Mouse (Mus musculus) thymus, postnatal 0 days (tissue): ENCODE measurements around the gene Zscan25. TPM values are rescaled to one million over a fixed set of nuclear protein-coding genes. Genes with fewer than 3 reads are reported as not detected.
"Not testable (repeated sequence)": the region's sequence is repeated elsewhere in the genome, so short reads cannot be mapped to it uniquely, and the experiment has no call there.

Experiments
- DNase-seq: peaks from one replicate; pipeline ENCODE4 v3.0.0-alpha.2; 2015; ENCODE audit warnings: low spot score
- polyA plus RNA-seq: library from polyadenylated mRNA; unstranded; fragments of >200 nt; fragmentation: Nextera tagmentation; extraction: Ambion mirVana; gene quantifications from 2 replicates; pipeline ENCODE4 v1.2.1, GENCODE M21; 2015

The Zscan25 gene
- polyA plus RNA-seq: 0.56 and 0.63 TPM in 2 replicates

- DNase-seq: peak; percentile 88
Measured at GRCm38 (mm10) chr5:145280371-145281143, at the start of gene Zscan25. TSS of gene Zscan25 (plus strand) at chr5:145280500.

DNA sequence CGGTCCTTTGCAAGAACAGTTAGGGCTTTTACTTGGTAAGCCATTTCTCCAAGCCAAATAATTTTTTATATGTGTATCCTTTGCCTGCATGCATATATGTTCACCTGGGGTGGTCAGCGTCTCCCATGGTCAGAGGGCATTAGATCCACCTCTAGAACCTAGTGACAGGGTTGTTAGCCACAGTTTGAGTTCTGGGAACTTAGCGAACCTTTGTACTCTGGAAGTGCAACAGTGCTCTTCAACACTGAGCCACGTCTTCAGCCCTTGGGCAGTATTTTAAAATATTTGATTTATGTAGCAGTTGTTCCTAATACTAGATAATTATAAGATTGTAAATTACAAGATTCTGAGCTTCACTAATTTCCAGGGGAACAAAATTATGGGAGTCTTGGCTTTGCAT is 49.7 kb upstream of the Zscan25 start:
- no peak for DNase-seq

- DNase-seq: peak; percentile 97
Measured at GRCm38 (mm10) chr5:145231367-145231871, 48.9 kb upstream of the Zscan25 start, which contains the start of gene Zfp655. TSS of gene Zfp655 (plus strand) at chr5:145231715.

DNA sequence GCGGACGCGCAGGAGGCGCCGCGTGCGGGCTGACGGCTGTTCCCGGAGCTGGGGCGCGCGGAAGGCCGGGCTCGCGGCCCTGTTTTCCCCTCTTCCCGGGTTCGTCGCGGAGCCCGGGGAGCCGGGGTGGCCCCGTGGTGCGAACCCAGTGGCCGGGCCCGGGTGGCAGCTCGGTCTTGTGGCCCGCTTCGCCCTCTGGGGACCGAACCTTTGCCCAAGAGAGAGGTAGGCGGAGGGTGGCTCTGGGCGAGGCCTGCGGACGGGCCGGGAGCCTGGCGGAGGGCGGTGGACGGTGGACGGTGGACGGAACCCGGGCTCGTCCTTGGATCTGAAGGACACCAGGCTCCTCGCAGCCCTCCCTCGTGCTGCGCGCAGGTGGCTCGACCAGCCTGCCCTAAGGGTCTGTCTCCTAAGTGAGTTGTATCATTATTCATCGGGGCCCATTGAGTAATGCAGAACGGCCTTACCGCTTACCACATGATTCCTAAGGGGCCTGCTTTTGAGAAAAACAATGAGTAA is 48.3 kb upstream of the Zscan25 start:
- DNase-seq: no peak

DNA sequence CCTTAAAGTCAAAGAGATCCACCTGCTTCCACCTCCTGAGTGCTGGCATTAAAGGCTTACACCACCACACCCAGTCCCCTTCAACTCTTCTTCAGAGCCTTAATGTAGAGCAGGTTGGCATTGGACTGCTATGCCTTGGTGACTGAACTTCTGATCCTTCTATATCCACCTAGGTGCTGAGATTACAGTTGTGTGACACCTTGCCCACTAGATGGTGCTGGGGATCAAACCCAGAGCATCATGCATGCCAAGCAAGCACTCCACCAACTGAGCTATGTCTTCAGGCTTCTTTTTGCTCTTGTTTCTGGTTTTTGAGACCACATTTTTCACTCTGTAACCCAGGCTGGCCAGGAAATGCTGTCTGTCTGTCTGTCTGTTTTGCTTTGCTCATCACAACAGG is 45.7 kb upstream of the Zscan25 start:
- peak; percentile 55 for DNase-seq

GRCm38 (mm10) chr5:145249520-145249919 is 30.8 kb upstream of the Zscan25 start:
- DNase-seq: no peak

GRCm38 (mm10) chr5:145273568-145273967 is 6.7 kb upstream of the Zscan25 start:
- DNase-seq: not testable (repeated sequence)

DNA sequence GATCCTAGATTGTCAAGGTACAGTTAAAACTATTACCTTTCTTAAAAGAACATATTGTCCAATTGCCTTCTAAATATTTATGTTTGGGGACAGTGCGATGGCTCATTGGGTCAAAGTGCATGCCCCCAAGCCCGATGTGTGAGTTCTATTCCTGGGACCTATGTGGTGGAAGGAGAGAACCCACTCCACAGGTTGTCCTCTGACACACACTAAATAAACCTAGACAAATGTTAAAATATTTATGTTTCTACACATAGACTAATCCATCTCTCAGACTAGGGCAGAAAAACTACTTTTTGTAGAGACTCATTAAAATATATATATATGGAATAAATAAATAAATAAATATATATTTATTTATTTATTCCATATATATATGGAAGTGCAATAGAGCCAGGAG is 352 bp upstream of the Zscan25 start:
- no peak for DNase-seq

- DNase-seq: no peak
Measured at GRCm38 (mm10) chr5:145288382-145288781, 8.1 kb downstream of the Zscan25 start.

- DNase-seq: no peak
Measured at GRCm38 (mm10) chr5:145290697-145291096, 10.4 kb downstream of the Zscan25 start.

DNA sequence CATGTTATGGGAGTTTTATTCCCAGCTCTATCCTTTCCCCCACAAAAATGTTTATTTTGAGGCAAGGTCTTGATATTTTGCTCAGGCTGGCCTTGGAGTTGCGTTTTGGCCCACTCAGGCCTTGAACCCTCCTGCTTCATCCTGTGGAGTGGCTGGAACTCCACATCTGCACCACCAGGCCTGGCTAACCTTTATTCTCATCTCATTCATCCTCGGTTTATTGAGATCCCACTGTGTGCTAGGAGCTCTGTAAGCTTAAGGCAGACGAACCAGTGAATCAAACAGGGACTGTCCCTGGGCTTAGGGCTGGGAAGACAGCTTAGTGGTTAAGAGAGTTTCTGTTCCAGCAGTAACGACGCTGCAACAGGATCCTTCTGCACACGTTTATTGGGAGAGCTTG is 12.1 kb downstream of the Zscan25 start:
- DNase-seq: no peak

DNA sequence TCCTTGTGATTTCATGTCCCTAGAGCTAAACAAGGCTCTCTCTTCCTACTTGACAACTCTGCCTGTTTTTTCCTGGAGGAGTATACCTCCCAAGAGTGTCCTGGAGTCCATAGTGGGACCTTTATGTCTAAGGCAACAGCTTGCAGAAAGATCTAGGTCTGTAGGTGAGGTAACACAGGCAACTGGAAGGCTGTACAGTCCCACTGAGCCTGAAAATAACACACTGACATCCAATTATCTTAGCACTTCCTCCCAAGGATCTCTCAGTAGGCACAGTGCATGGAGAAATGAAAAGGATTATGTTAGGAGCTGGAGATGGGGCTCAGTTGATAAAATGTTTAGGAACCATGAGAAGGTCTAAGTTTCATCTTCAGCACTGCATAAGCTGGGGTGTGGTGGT is 20.2 kb downstream of the Zscan25 start:
- no peak for DNase-seq

- DNase-seq: not testable (repeated sequence)
Measured at GRCm38 (mm10) chr5:145301796-145302195, 21.5 kb downstream of the Zscan25 start.

DNA sequence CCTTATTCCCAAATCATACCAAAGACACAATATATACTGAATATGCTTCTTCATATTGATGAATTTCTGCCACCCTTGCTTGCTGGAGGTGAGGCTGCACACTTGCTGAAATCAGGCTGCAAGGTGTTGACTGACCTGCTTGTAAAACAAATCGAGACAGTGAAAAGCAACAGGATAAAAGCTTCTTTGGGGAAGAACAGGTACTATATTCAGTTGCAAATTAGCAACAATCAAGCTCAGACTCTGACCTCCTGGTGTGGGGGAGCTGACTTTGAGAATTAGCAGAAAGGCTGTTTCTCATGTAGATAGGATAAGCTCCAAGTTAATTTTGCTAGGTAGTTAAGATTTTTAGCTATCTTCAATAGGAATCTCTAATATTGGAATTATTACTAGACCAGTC is 22.1 kb downstream of the Zscan25 start:
- DNase-seq: no peak

DNA sequence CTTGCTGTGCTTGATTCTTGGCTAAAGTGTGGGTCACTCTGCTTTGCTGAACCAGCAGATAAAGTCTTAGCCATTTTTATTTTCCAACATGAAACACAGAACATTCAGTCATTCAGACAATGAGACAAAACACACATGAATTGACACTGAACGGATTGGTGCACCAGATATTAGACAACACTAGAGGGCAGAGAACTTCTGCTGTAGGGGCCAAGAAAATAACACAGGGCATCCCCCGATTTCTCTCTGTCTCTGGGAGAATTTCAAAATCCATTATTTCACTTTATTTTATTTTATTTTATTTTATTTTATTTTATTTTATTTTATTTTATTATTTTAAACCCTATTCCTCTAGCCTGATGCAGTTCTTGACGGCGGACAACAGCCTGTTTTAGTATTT is 26.7 kb downstream of the Zscan25 start:
- DNase-seq: not testable (repeated sequence)

GRCm38 (mm10) chr5:145307811-145308210 is 27.5 kb downstream of the Zscan25 start:
- DNase-seq: not testable (repeated sequence)

DNA sequence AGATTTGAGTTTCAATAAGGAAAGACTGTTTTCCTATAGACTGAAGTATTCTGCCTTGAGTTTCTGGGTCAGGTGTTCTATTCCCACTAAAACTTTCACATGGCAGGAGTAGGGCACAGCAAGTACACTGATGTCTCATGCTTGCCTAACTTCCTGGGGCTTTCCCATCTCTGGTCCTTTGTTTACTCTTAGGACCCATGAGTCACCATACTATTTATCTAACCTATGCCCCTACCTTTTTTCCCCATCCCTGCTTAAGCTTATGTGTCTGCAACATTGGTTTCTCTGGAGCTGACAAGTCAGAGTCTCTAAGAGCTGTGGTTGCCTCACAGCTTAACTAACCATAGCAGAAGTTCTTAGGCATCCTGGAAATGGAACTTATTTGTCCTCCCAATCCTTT is 33.5 kb downstream of the Zscan25 start:
- no peak for DNase-seq

- DNase-seq: no peak
Measured at GRCm38 (mm10) chr5:145317141-145317540, 36.8 kb downstream of the Zscan25 start.

DNA sequence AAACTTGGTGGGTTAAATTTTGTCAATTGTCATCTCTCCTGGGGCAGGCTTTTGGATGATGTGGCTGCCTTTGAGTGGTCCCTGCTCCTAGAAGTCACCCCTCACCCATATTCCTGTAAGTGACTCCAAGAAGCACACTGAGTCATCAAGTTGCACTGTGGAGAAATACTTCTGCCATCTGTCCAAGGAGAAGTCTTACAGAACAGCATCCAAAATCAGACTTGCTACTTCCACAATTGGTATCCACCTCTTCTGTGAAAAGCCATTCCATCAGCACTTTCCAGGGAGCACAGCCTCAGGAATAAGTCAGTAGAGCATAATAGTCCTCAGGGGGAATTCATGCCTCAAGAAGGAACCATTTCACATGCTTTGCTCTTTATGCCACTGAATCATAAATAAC is 58.5 kb downstream of the Zscan25 start:
- DNase-seq: not testable (repeated sequence)
